Mouse (Mus musculus): Measurements from ENCODE around the gene Fzd5.

The Fzd5 gene

DNA sequence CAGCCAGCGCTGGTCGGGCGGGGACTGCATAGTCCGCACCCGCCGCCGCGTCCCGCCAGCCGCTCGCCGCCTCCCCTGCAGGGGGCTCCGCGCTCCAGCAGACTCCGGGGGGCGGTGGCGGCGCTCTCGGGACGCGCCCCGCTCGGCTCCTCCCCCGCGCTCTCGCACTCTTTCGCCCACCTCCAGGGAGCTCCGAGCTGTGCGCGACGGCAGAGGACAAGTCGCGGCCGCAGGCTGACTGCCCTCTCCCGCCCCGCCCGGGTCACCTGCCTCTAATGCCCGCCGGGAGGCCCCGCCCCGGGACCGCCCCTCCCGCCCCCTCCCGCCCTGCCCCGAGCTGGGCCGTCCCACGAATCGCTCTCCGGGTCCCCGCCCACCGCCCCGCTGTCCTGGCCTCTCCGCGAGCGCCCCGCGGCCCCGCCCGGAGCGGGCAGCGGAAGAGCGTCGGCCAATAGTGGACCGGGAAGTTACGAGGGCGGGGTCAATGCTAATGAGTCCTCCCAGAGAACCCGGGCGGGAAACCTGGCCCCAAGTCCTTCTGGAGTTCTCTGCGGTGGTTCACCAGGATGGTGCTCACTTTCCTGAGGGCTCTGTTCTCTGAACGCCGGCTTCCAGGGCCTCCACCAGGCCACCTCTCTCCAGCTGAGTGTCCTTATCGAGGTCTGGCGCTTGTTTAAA, at the start of gene Fzd5:
Gene Fzd5 (minus strand): TSS at position 250 of the 678 bp plus-strand sequence.
- DNase-seq, result peak; percentile 84 to 93

DNA sequence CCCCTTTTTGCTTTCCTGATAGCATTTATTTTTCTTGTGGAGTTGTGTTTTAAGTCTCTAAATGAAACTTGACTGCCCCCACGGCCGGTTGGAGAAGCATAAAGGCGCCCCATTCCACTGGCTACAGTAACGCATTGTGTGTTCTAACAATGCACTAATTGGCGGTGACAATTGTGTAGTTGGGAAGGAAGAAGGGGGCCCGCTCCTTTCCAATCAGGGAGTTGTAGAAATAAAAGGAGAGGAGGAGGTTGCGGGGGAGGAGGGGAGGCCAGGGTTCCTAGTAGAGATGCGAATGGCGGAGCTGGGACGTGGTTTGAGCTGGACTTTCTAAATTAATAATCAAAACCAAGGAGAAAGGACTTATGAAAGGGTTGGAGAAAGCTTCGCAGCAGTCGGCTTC, 42.3 kb upstream of the Fzd5 start:
- no peak for DNase-seq

DNA sequence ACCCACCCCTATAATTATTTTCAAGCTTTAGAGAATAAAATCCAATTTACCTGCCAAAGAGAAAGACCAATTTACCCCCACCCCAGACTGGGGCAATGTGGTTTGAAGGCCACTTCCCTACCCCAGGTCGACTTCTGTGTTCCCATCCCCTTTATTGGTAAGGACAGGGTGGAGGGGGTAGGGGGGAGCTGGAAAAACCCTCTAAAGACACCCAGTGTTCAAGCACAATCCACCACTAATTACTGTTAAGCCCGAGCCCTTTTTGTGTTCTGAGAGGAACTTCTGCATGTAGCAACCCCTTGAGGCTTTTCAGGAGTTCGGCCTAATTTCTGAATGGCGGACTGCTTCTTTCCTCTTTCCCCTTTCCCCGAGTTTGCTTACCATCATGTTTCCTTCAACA, 41.9 kb upstream of the Fzd5 start:
- DNase-seq, result no peak

DNA sequence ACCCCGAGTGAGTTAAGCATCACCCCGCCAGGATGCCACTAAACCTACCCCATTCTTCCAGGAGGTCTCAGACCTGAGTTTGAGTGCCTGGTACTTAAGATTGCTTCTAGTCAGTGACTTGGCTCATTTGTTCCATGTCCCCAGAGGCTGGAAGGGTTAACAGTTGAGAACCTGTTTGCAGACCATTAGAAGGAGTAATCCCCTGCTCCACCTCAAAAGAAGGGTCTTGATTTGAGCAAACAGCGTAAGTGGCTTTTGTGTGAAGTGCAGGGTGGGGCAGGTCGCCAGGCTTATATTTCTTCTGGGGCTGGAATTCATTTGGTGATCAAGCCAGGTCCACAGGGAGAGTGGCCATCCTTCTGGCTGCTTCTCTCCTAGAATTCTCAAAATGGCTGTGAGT, 35.8 kb upstream of the Fzd5 start:
- DNase-seq, result no peak

DNA sequence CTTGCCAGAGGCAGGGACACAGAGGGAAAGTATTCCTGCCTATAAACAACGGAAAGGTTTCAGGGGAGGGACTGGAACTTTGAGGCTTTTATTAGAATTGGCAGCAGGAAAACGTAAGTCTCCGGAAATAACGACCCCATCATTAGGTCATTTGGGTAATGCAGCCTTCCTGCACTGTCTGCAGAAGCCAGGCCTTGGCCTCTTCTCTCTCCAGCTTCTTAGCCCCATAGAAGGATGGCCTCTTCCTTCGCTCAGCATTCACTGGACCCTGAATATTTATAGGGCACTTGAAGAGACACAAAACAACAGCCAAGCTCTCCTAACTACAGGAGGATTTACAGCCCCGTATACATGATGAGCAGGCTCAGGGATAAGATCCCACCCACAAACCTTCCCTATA, 32.6 kb upstream of the Fzd5 start:
- no peak for DNase-seq

DNA sequence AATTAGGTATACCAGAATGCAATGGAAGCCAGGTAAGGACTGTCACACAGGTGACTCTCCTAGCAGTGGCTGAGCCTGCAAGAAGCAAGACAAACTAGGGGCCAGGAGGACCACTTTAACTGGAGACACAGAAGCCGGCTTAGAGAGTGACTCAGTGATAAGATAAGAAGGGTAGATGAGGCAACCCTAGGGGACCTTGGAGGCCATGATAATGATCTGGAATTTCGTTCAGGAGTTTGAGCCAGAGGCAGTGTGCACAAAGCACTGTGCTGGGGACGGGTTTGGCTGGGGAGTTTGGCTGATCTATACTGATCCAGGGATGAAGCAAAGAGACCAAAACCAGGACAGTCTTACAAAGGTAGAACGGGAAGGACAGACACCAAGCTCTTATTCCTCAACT, 24.1 kb upstream of the Fzd5 start:
- no peak for DNase-seq

DNA sequence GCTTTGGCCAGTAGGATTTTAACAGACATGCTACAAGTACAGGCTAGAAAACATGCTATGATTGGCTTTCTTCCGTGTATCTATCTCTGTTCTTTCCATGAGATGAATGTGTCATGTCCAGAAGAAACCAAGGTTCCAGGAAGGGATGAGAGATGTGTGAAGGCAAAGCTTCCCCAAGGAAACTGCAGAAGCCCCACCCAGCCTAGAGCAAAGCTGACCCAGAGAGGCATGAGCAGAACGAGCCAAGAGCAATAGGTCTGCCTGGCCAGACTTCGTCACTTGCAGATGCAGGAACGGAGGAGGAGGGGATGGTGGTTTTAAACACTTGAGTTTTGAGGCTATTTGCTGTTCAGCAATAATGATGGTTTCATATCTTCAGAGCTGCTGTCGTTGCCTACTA, 20.2 kb upstream of the Fzd5 start:
- DNase-seq, result no peak

DNA sequence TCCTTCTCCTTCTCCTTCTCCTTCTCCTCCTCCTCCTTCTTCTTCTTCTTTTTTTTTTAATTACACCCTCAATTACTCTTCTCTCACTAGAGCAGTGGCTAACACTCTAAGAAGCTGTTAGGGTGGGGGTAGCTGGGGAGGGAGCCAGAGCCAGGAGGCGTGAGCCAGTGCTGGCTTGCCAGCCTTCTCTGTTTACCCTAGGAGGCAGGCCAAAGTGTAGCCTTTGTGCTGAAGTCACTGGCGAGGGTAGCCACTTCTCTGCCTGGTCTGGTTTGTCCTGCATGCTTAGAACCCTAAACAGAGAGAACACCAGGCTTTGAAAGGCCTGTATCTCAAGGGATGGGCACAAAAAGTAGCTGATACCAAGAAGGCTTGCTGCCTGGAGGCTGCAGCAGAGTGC, 19.7 kb upstream of the Fzd5 start:
- peak in 1 of 2 experiments; percentile 12 for DNase-seq

DNA sequence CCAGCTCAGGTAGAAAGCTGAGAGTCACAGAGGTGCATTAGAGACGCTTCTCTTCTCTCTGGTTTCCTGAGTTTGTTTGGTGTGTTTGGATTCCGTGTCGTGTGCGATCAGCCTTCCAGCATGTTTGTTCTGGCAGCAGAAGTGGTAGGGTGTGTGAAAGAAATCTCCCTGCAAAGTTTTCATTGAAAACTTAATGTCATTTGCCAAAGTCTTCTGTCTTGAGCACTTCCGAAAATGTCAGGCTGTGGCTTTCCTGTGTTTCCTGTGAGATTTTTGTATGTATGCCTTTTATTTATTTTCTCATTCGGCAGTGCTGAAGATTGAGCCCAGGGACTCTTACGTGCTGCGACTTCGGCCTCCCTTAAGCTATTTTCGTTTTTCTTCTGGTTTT, 19.1 kb upstream of the Fzd5 start:
- no peak for DNase-seq

DNA sequence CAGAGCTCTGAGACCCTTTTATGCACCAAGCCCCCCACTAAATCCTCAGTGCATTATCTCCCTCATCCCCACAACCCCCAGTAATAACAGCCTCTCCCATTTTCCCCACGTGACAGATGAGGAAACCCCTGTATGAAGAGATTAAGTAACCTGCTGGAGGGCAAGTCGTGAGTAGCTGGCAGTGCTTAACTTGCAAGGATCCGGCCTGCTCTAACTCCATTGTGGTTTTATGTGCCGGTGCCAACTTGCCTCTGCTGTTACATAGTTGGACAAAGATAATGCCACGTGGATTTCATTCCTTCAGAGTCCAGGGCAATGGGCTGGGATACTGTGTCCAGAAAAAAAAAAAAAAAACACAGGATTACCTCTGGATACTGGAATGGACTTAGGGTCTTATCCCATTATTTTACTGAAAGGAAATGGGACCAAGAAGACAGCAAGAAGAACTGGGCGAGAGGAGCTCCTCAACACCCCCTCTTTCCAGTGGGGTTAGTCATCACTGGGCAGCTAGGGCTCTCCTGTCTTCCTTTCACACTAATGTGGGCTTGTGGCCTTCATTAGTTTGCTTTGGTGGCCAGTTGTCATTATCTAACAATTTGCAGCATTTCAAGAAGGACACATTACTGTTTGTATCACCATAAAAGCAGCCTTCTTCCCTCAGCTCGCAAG, 18.6 kb upstream of the Fzd5 start:
- no peak for DNase-seq

DNA sequence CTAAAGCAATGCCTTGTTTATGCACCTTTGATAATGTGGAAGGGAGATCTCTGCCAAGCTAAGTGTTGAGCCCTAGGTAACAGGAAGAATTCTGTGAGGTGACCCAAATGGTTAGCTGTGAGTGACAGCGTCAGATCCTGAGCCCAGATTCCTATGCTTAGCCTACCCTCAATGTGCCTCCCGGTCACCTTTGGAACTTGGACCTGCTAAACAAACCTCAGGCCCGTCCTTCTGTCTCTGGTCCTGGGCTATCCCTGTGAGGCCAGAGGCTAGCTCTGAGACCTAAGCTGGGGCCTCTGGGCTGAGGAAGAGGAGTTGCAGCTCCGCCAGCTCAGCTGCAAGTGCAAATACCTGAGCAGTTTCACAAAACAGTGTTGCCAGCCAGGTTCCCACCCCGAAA, 17.1 kb upstream of the Fzd5 start:
- no peak for DNase-seq

DNA sequence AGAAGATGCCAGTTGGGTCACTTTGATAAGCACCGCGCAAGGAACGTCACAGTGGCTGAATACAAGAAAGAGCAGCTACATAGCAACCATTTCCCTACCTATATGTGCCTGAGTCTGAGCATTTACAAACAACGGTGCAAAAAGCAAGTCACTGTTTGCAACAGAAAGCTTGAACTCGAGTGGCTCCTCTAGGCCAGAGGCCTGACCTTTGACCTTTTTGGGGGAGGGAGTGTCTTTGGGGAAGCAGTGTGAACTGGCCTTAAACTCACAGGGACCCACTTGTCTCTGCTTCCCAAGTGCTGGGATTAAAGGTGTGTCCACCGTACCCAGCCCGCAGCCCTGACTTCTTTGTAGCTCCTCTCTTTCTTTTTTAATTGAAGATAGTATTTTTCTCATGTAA, 16.1 kb upstream of the Fzd5 start:
- DNase-seq, result no peak

DNA sequence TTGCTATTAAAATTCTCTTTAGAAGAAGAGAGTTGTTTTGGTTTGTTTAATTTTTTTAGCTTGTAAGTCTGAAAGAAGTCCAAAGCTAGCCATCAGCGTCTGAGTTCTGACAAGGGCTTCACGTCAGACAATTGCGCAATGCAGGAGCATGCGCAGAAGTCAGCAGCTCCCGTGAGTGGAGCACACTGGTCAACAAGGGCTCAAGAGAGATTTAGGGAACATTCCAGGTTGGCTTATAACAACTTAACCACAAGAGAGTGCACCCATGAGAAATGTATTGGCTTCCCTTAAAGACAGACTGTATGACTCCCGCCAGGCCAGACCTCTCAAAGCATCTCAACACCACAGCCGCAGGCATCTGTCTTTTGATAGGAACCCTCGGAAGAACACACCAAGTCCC, 15.6 kb upstream of the Fzd5 start:
- no peak for DNase-seq

DNA sequence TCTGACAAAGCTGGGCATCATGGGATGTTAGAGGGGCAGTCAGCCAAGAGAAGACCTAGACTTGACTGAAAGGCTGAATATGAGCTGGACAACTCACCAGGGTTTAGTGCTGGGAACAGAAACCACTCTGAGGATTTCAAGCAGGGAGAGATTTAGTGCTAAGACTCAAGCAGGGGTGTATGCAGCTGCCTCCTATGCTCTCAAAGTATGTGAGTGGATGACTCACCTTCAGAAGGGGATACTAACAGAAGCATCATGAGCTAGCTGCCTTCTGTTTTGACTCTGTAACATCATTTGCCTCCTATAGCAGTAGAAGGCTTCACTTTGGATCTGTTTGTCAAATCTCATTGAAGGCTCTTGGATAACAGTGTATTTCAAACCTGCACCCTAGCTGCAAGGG, 7.1 kb upstream of the Fzd5 start:
- no peak for DNase-seq

DNA sequence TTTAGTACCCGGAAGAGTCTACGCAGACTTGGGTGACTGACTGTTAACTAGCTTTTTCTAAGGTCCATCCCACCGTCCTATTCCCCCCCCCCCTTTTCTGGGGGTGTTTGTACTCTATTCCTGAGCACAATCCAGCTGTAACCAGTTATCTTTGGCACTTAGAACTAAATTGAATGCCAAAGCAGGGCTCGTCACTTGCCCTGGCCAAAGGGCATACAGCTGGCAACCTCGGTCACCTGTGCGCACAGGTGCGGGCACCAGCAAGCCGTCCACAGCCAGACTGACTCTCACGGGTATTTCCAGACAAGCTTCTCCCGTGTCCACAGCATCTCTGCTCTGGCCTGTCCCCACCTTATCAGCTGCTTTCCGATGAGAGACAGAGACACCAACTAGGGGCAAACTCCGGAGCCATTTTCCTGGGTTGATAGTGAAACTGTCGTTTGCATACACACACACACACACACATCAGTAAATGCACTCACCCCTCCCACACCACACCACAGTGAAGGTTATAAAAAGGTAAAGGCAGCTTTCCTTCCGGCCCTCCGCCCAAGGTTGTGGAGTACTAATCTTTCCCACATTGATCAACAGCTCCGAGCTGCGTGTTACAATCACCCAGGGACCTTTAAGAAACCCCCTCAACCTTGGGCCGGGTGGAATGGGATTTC, 5.3 kb upstream of the Fzd5 start:
- no peak for DNase-seq

DNA sequence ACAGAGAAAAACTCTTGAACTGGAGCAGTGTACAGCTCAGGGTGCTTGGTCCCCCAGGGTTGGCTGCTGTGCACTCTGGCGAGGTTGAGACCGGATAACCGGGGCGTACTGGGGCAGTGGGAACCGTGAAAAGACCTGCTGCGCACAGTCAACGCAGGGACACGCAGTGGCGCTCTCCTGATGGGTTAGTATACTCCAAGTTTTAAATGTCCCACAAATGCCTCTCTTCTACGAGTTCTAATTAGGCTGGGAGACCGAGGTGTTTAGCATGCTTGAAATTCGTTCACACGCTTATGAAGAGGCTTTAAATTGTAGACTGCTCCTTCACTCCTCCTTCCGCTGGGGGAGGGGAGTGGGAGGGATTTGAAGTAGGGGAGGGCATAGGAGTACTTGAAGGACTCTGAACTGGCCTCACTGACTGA, 1.1 kb upstream of the Fzd5 start:
- DNase-seq, result peak in 1 of 2 experiments; percentile 10

DNA sequence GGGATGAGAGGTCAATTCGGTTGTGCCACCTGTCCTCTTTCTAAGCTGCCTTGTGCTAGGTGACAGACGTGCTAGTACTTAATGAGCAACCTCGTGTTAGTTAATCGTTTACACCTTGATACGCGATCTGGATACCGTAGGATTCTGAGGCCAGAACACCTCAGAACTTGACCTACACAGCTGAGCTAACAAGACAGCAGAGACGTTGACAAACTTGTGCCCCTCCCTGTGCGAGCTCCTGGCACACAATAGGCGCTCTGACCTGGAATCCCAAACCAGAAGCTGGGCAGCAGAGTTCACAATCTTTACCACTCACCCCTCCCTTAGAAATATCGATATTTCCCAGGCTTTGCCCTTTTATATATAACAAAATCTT, 617 bp upstream of the Fzd5 start:
- DNase-seq, result no peak

DNA sequence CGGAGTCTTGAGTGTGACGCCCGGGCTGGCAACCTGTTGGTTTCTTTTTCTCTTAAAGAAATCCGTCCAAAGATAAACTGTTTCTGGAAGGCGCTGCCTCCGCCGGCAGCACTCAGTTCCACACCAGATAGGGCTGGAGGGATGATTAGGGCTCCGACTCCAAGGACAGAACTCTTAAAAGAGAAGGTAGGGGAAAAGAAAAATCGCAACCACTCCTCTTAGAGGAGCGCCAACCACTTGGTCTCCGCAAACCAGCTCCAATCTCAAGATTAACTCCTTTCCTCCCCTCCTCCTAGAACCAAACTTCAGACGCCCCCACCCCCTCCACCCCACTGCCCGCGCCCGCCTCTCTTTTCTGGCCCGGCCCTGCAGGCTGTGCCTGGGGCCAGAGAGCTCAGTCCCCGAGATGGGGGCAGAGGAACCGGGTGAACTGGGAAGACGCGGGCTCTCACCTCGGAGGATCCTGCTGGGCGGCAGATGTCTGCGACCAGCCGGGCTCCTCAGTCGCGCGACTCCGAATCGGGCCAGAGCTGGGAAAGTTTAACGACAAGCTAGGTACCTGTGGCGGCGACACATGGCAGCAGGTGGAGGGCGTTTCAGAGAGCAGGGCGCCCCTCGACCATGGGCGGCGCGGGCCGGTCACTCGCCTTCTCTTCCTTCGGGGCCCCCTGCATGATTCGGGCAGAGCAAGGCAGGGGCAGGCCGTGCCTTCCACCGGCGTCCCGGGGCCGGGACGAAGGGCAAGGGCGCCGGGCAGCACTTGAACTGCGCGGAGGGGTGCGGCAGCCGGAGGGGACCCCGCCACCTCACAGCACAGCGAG, 660 bp downstream of the Fzd5 start:
- peak; percentile 56 to 70 for DNase-seq

DNA sequence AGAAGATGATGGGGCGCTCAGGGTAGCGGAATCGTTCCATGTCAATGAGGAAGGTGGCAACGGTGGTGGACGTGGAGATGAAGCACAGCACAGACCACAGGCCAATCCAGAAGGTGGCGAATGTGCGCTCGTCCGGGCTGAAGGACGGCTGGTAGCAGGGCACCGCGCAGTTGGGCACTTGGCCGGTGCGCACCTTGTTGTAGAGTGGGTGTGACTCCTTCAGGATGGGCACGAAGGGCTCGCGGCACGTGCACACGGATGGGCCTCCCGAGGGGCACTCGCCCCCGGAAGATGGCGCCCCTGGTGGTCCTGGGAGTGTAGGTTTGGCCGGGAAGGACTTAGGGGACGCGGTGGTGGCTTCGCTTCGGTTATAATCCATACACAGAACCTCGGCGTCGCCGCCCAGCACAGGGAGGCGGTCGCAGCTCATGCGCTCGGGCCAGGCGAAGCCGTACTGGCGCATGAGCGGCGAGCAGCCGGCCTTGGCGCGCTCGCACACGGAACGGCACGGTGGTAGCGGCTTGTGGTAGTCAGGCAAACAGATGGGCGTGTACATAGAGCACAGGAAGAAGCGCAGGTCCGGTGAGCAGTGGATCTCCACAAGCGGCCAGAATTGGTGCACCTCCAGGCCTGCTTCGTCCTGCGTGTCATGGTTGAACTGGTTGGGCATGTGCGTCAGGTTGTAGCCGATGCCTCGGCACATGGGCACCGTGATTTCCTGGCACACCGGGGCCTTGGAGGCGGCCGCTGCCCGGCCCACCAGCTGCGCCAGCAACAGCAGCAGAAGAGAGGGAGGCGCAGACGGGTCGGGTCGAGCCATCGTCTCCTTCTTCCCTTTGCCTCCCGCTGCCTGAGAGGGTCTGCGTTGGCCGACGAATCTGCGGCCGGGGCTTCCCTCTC, 1.5 kb downstream of the Fzd5 start:
- peak; percentile 57 to 64 for DNase-seq

DNA sequence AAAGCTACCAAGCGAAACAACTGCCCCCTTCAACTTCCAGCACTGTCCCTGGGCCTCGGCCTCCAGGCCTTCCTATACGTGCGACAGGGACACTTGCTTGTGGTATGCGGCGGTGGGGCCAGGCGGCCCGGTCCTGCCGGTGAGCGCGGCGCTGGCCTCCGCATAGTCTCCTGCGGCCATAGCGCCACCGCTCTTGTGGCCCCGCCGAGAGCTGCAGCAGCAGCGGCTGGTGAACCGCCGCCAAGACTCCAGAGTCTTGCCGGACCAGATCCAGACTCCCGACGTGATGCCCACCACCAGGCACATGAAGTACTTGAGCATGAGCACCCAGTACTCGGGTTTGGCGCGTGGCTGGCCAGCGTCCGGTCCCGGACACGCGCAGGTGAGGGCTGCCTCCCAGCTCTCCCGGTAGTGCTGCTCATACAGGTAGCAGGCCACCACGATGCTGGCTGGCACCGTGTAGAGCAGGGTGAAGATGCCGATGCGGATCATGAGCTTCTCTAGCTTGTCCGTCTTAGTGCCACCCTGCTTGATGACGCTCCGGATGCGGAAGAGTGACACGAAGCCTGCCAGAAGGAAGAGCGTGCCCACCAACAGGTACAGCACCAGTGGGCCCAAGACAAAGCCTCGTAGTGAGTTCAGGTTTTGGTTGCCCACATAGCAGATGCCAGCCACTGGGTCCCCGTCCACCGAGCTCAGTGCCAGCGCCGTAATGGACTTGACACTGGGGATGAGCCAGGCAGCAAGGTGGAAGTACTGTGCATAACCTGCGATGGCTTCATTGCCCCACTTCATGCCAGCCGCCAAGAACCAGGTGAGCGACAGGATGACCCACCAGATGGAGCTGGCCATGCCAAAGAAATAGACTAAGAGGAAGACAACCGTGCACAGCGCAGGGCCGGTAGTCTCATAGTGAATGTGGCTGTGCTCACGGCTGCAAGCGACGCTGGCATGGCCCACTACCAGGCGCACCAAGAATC, 2.5 kb downstream of the Fzd5 start:
- DNase-seq, result peak; percentile 55 to 66

Data from cerebellum, postnatal 25 days (tissue).